Mouse (Mus musculus): ENCODE data around the gene Fam102b. TPM values are rescaled to one million over a fixed set of nuclear protein-coding genes. Genes with fewer than 3 reads are reported as not detected.

The Fam102b gene
- 2.0 and 2.5 TPM in 2 replicates for polyA plus RNA-seq (2012; rRNA removed)

GRCm38 (mm10) chr3:109027515-109027987, at the start of gene Fam102b:
Gene Fam102b (minus strand): TSS chr3:109027607.

GRCm38 (mm10) chr3:108940001-108940633, 87.3 kb downstream of the Fam102b start, which contains the start of gene Gm9857:
Gene Gm9857 (minus strand): TSS chr3:108940445.

GRCm38 (mm10) chr3:108939573-108939972, 87.8 kb downstream of the Fam102b start, which contains the start of gene Henmt1:
Gene Henmt1 (plus strand): TSS chr3:108939873.

Other genes starting within 250 kb of the Fam102b start
- gene Stxbp3, start 187.1 kb downstream of the Fam102b start, polyA plus RNA-seq (2012; rRNA removed) = 12.5 TPM in 2 replicates
- gene Fndc7, start 137.6 kb downstream of the Fam102b start, polyA plus RNA-seq (2012; rRNA removed) = 0.02 TPM in 2 replicates
- 54.8 and 58.9 TPM in 2 replicates for gene Prpf38b, start 115.9 kb downstream of the Fam102b start, polyA plus RNA-seq (2012; rRNA removed)
- 0.05 and 0.07 TPM in 2 replicates for gene Henmt1, start 87.7 kb downstream of the Fam102b start, polyA plus RNA-seq (2012; rRNA removed)
- gene Gm9857, start 87.2 kb downstream of the Fam102b start, polyA plus RNA-seq (2012; rRNA removed) = not detected in 2 replicates
- gene Slc25a54, start 52.9 kb upstream of the Fam102b start, polyA plus RNA-seq (2012; rRNA removed) = not detected in 2 replicates
- 2.3 and 2.7 TPM in 2 replicates for gene Slc25a24, start 95.5 kb upstream of the Fam102b start, polyA plus RNA-seq (2012; rRNA removed)

Data from liver, embryonic 14 days (tissue).